Mouse (Mus musculus) liver, embryonic 13.5 days (tissue): ENCODE measurements around the gene Olfr93. TPM values are rescaled to one million over a fixed set of nuclear protein-coding genes. Genes with fewer than 3 reads are reported as not detected.

Experiments used
- ATAC-seq: fragments of 200-750 bp; cut with Nextera tagmentation; 2 replicates; pipeline ENCODE4 v1.8.0; 2017; ENCODE audit warnings: low read depth, mild to moderate bottlenecking, moderate number of reproducible peaks, moderate library complexity
- DNase-seq: peaks from one replicate; pipeline ENCODE4 v3.0.0; 2022
- H3K27ac ChIP-seq: fragments of 300-500 bp; sonication (generic); 2 replicates; pipeline ENCODE4 v1.5.1; 2015; ENCODE audit warnings: moderate library complexity, mild to moderate bottlenecking, inconsistent platforms
- H3K27me3 ChIP-seq: fragments of 300-500 bp; sonication (generic); 2 replicates; pipeline ENCODE4 v1.6.1; 2015; ENCODE audit warnings: mild to moderate bottlenecking, inconsistent platforms
- H3K36me3 ChIP-seq: fragments of 300-500 bp; sonication (generic); 2 replicates; pipeline ENCODE4 v1.6.1; 2015; ENCODE audit warnings: mild to moderate bottlenecking, inconsistent platforms
- H3K4me1 ChIP-seq: fragments of 300-500 bp; sonication (generic); replicated peaks from 2 replicates; pipeline ENCODE4 v1.6.1; 2015; ENCODE audit warnings: inconsistent platforms
- H3K4me2 ChIP-seq: fragments of 300-500 bp; sonication (generic); 2 replicates; pipeline ENCODE4 v1.6.1; 2015; ENCODE audit warnings: inconsistent platforms, mild to moderate bottlenecking, moderate library complexity
- H3K4me3 ChIP-seq: fragments of 300-500 bp; sonication (generic); replicated peaks from 2 replicates; pipeline ENCODE4 v1.5.1; 2015; ENCODE audit warnings: mild to moderate bottlenecking, inconsistent platforms
- H3K9ac ChIP-seq: fragments of 300-500 bp; sonication (generic); 2 replicates; pipeline ENCODE4 v1.6.1; 2015; ENCODE audit warnings: mild to moderate bottlenecking, inconsistent platforms
- H3K9me3 ChIP-seq: fragments of 300-500 bp; sonication (generic); replicated peaks from 2 replicates; pipeline ENCODE4 v1.6.1; 2016; ENCODE audit warnings: inconsistent platforms
- WGBS: fragments of 180-500 bp; shearing (Covaris S2); methylation state at CpG from one replicate; pipeline ENCODE4 v1.1.7; 2015; ENCODE audit not compliant: insufficient replicate concordance; 5-methylcytosine and 5-hydroxymethylcytosine counted together
- polyA plus RNA-seq: library from polyadenylated mRNA; unstranded; fragments of >200 nt; fragmentation: Nextera tagmentation; extraction: Ambion mirVana; gene quantifications from 2 replicates; pipeline ENCODE4 v1.2.1, GENCODE M21; 2015

The Olfr93 gene
- polyA plus RNA-seq, 1 experiment from 2014 or later, result not detected

DNA sequence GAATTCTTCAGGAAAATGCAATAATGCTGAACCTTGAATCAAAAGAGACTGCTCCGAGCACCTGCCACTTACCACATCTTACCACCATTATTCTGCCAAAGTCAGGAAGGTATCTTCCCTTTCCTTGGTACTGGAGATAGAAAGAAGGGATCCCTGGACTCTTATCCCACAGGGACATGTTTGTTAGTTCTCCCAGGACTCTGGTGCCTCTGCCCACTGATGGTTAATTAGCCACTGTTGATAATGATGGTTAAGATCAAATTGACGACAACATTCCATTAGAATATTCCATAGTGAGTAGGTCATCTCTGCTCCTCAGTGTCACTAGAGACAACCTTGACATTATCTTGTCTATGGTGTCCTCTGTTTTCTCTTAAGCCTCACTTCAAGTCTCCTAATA, 41.3 kb downstream of the Olfr93 start, which contains the start of gene Olfr92:
Gene Olfr92, minus strand, starts transcription at position 101 of the 400 bp plus-strand sequence.
- no peaks in the 10 kb centered on the region for H3K4me1 ChIP-seq
- no peaks in the 10 kb centered on the region for H3K9me3 ChIP-seq
- WGBS, result 58% methylated on average over 2 of the region's 2 CpGs
- no peak for ATAC-seq
- no peak within 1 kb of the TSS for H3K4me2 ChIP-seq
- H3K27me3 ChIP-seq, result no peaks in the 10 kb centered on the region
- no peak for DNase-seq
- H3K9ac ChIP-seq, result no peak within 1 kb of the TSS
- no peaks in the 10 kb centered on the region for H3K36me3 ChIP-seq
- no peak within 1 kb of the TSS for H3K27ac ChIP-seq
- H3K4me3 ChIP-seq, result no peak within 1 kb of the TSS

DNA sequence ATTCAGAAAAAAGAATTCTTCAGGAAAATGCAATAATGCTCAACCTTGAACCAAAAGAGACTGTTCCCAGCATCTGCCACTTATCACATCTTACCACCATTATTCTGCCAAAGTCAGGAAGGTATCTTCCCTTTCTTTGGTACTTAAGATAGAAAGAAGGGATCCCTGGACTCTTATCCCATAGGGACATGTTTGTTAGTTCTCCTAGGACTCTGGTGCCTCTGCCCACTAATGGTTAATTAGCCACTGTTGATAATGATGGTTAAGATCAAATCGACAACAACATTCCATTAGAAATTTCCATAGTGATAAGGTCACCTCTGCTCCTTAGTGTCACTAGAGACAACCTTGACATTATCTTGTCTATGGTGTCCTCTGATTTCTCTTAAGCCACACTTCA, 63.1 kb downstream of the Olfr93 start, which contains the start of gene Olfr91:
Gene Olfr91, minus strand, starts transcription at position 101 of the 400 bp plus-strand sequence.
- Histone ChIP-seq H3K4me2 (no peak within 1 kb of the TSS), H3K9me3 (no peaks in the 10 kb centered on the region), H3K27me3 (no peaks in the 10 kb centered on the region), H3K9ac (no peak within 1 kb of the TSS), H3K27ac (no peak within 1 kb of the TSS), H3K36me3 (no peaks in the 10 kb centered on the region), H3K4me3 (no peak within 1 kb of the TSS), H3K4me1 (no peaks in the 10 kb centered on the region)
- ATAC-seq (no peak), DNase-seq (no peak)
- 57% methylated on average over 1 of the region's 1 CpGs for WGBS

DNA sequence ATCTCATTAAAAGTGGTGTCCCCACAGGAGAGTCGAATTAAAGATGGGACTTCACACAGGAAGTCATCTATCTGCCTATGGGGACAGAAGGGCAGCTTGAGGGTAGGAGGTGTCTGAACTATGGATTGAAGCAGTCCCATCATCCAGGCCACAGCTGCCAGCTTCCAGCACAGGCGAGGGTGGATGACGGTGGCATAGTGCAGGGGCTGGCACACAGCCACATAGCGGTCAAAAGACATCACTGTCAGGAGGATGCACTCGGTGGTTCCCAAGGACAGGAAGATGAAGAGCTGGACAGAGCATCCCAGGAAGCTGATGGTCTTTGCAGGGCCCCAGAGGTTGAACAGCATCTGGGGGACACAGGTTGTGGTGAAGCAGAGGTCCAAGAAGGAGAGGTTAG, 68.0 kb downstream of the Olfr93 start:
- Histone ChIP-seq H3K27me3 (no peaks in the 10 kb centered on the region), H3K4me2 (no peak overlapping the region), H3K36me3 (no peaks in the 10 kb centered on the region), H3K9me3 (no peaks in the 10 kb centered on the region), H3K27ac (no peak overlapping the region), H3K9ac (no peak overlapping the region), H3K4me1 (no peaks in the 10 kb centered on the region), H3K4me3 (no peak overlapping the region)
- ATAC-seq (no peak), DNase-seq (no peak)
- WGBS, result 62% methylated on average over 5 of the region's 5 CpGs

DNA sequence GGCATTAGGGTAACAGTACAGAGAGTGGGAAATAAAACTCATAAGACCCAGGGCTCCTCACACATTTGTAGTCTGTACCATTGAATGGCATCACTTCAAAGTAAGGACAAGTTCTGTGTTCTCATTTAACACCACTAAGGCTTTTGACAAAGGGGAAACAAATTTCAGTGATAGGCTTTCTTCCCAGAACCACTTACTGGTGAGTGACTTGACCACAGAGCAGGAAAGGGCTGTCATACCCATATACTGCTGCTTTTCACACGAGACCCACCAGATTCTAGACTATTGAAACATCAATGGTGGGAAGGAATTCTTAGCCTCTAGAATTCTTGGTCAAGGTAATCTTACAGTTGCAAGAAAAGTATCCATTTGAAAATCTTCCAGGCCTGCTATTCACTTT, 69.1 kb downstream of the Olfr93 start:
- Histone ChIP-seq H3K27ac (no peak overlapping the region), H3K9me3 (no peaks in the 10 kb centered on the region), H3K4me3 (no peak overlapping the region), H3K9ac (no peak overlapping the region), H3K36me3 (no peaks in the 10 kb centered on the region), H3K4me2 (no peak overlapping the region), H3K27me3 (no peaks in the 10 kb centered on the region), H3K4me1 (no peaks in the 10 kb centered on the region)
- WGBS, result 9% methylated on average over 1 of the region's 1 CpGs
- DNase-seq, result no peak
- no peak for ATAC-seq

Other genes starting within 250 kb of the Olfr93 start
- gene Rnf39, start 218.6 kb downstream of the Olfr93 start, polyA plus RNA-seq, result not detected in 2 replicates
- gene Ppp1r11, start 209.8 kb downstream of the Olfr93 start, polyA plus RNA-seq, result 38.7 and 40.1 TPM in 2 replicates
- 31.7 and 31.8 TPM in 2 replicates for gene Znrd1, start 202.9 kb downstream of the Olfr93 start, polyA plus RNA-seq
- gene Znrd1as, start 202.9 kb downstream of the Olfr93 start, polyA plus RNA-seq, result 3.5 and 4.8 TPM in 2 replicates
- not detected in 2 replicates for gene 2410137M14Rik, start 180.3 kb downstream of the Olfr93 start, polyA plus RNA-seq
- not detected in 2 replicates for gene H2-M5, start 172.0 kb downstream of the Olfr93 start, polyA plus RNA-seq
- gene Zfp57, start 160.3 kb downstream of the Olfr93 start, polyA plus RNA-seq, result 4.6 TPM in 2 replicates
- gene Mog, start 138.1 kb downstream of the Olfr93 start, polyA plus RNA-seq, result not detected in 2 replicates
- 0.43 and 0.51 TPM in 2 replicates for gene Gabbr1, start 115.5 kb downstream of the Olfr93 start, polyA plus RNA-seq
- not detected in 2 replicates for gene Olfr90, start 73.0 kb downstream of the Olfr93 start, polyA plus RNA-seq
- not detected in 2 replicates for gene Olfr91, start 63.2 kb downstream of the Olfr93 start, polyA plus RNA-seq
- not detected in 2 replicates for gene Olfr92, start 41.4 kb downstream of the Olfr93 start, polyA plus RNA-seq
- gene Ubd, start 32.4 kb upstream of the Olfr93 start, polyA plus RNA-seq, result not detected in 2 replicates
- not detected in 2 replicates for gene Olfr94, start 39.5 kb upstream of the Olfr93 start, polyA plus RNA-seq
- gene Olfr95, start 51.6 kb upstream of the Olfr93 start, polyA plus RNA-seq, result not detected in 2 replicates
- not detected in 2 replicates for gene Olfr96, start 58.7 kb upstream of the Olfr93 start, polyA plus RNA-seq
- not detected in 2 replicates for gene Olfr97, start 75.8 kb upstream of the Olfr93 start, polyA plus RNA-seq
- gene Olfr98, start 102.3 kb upstream of the Olfr93 start, polyA plus RNA-seq, result not detected in 2 replicates
- gene H2-M3, start 108.7 kb upstream of the Olfr93 start, polyA plus RNA-seq, result 1.3 and 1.5 TPM in 2 replicates
- not detected in 2 replicates for gene Olfr99, start 122.0 kb upstream of the Olfr93 start, polyA plus RNA-seq
- not detected in 2 replicates for gene Olfr101, start 142.8 kb upstream of the Olfr93 start, polyA plus RNA-seq
- not detected in 2 replicates for gene Olfr102, start 155.6 kb upstream of the Olfr93 start, polyA plus RNA-seq
- gene Olfr103, start 178.2 kb upstream of the Olfr93 start, polyA plus RNA-seq, result not detected in 2 replicates
- not detected in 2 replicates for gene Olfr104-ps, start 198.1 kb upstream of the Olfr93 start, polyA plus RNA-seq
- not detected in 2 replicates for gene Olfr105-ps, start 217.5 kb upstream of the Olfr93 start, polyA plus RNA-seq
- not detected in 2 replicates for gene Olfr106-ps, start 228.9 kb upstream of the Olfr93 start, polyA plus RNA-seq
- not detected in 2 replicates for gene Olfr107, start 237.7 kb upstream of the Olfr93 start, polyA plus RNA-seq